Mouse (Mus musculus) embryo, embryonic 11.5 days (tissue): Measurements from ENCODE around the gene Pign.

Experiments
- DNase-seq: peaks from one replicate; pipeline ENCODE4 v3.0.0-alpha.2; 2012; ENCODE audit warnings: low read depth, low spot score

The Pign gene

GRCm38 (mm10) chr1:105563821-105564220 is 99.7 kb downstream of the Pign start:
- no peak for DNase-seq

- no peak for DNase-seq
Observed at GRCm38 (mm10) chr1:105556078-105556477, 107.4 kb downstream of the Pign start.

- no peak for DNase-seq
Observed at GRCm38 (mm10) chr1:105555192-105555718, 108.2 kb downstream of the Pign start.

- DNase-seq = no peak
Observed at GRCm38 (mm10) chr1:105553130-105553529, 110.3 kb downstream of the Pign start.

- DNase-seq = no peak
Observed at GRCm38 (mm10) chr1:105550163-105550562, 113.3 kb downstream of the Pign start.

- DNase-seq = no peak
Observed at GRCm38 (mm10) chr1:105549648-105550047, 113.8 kb downstream of the Pign start.

GRCm38 (mm10) chr1:105543051-105543450 is 120.4 kb downstream of the Pign start:
- DNase-seq = no peak

GRCm38 (mm10) chr1:105523768-105524167 is 139.7 kb downstream of the Pign start:
- no peak for DNase-seq

GRCm38 (mm10) chr1:105522321-105522720 is 141.2 kb downstream of the Pign start:
- no peak for DNase-seq

- no peak for DNase-seq
Observed at GRCm38 (mm10) chr1:105518101-105518500, 145.4 kb downstream of the Pign start.

GRCm38 (mm10) chr1:105507116-105507515 is 156.4 kb downstream of the Pign start:
- DNase-seq = no peak

GRCm38 (mm10) chr1:105492626-105493025 is 170.9 kb downstream of the Pign start:
- DNase-seq = no peak

- no peak for DNase-seq
Observed at GRCm38 (mm10) chr1:105489456-105489855, 174.0 kb downstream of the Pign start.

- DNase-seq = no peak
Observed at GRCm38 (mm10) chr1:105487037-105487436, 176.4 kb downstream of the Pign start.
